Mouse (Mus musculus) E14TG2a.4 (cell line): ENCODE data around the gene Glis1.
A peak's percentile ranks its signal among the peaks of the same experiment; 100 is the strongest.

Source experiments
- H3K27me3 ChIP-seq: 2 replicates; pipeline ENCODE4 v1.6.1; 2014; ENCODE audit warnings: low read length, control low read depth; ENCODE audit not compliant: insufficient read depth
- H3K36me3 ChIP-seq: 2 replicates; pipeline ENCODE4 v1.6.1; 2014; ENCODE audit warnings: low read length, control low read depth; ENCODE audit not compliant: insufficient read depth
- H3K4me1 ChIP-seq: replicated peaks from 2 replicates; pipeline ENCODE4 v1.6.1; 2014; ENCODE audit warnings: low read depth, low read length, control low read depth
- H3K4me3 ChIP-seq: replicated peaks from 2 replicates; pipeline ENCODE4 v1.5.1; 2014; ENCODE audit warnings: mild to moderate bottlenecking, low read length
- H3K9me3 ChIP-seq: 2 replicates; pipeline ENCODE4 v1.6.1; 2014; ENCODE audit warnings: low read length, control low read depth
- CTCF ChIP-seq: conservative IDR thresholded peaks from 2 replicates; pipeline ENCODE4 v1.5.1; 2014; ENCODE audit warnings: low read length
- NANOG ChIP-seq: IDR thresholded peaks from 2 replicates; pipeline ENCODE4 v1.6.1; 2014; ENCODE audit warnings: borderline replicate concordance, low read length, mixed read lengths
- POU5F1 ChIP-seq: IDR thresholded peaks from 2 replicates; pipeline ENCODE4 v1.6.1; 2014; ENCODE audit warnings: low read length, borderline replicate concordance

Gene Glis1

DNA sequence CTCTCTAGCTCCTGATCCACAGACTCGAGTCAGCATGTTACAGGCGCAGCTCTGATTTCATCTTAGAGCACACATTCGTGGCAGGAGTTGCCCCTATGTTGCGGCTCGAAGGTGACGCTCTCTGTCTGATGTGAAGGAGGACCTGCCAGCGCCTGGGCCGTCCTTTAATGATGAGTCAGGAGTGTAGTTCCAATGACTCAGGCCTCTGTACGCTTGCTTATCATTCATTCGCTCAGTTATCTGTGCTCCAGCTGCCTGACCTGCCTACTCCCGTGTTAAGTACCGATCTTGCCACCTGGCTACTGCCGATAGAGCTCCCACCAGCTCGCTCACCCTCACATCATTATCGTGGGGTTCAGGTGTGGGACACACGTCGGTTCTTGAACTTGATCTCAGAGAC is 24.5 kb downstream of the Glis1 start:
- no peaks in the 10 kb centered on the region for H3K9me3 ChIP-seq
- H3K4me3 ChIP-seq, result 0 out of 2 replicates have a peak overlapping the region, but pooled peaks have one; percentile 32
- TF ChIP-seq CTCF (no peak), POU5F1 (no peak), NANOG (no peak)

DNA sequence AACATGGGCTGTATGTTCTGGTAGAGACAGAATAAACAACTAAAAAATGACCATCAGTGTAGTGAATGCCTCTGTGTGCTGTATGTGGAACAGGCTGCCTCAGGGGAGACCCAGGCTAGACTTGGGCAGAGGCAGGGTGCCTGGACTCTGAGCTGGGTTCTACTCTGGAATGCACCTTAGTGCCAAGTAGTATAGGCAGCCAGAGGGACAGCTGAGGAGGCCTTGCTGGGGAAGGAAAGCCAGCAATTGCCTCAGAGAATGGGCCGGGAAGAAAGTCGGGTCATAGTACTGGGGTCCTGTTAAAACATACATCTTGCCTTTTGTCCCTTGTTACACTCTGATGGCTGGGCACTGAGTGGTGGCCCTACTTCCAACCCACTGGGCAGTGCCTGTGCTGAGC is 25.1 kb downstream of the Glis1 start:
- H3K4me1 ChIP-seq, result peaks cover 13% of the 10 kb centered on the region
- H3K36me3 ChIP-seq, result no peaks in the 10 kb centered on the region
- H3K4me3 ChIP-seq, result no peak overlapping the region
- TF ChIP-seq NANOG (no peak), POU5F1 (no peak), CTCF (no peak)
- no peaks in the 10 kb centered on the region for H3K9me3 ChIP-seq
- peaks cover 3% of the 10 kb centered on the region; the same call in 1 of the 2 replicates for H3K27me3 ChIP-seq

More for the DNA sequence above, 24.5 kb downstream of the Glis1 start:
- H3K36me3 ChIP-seq, result no peaks in the 10 kb centered on the region
- peaks cover 3% of the 10 kb centered on the region; the same call in 1 of the 2 replicates for H3K27me3 ChIP-seq
- H3K4me1 ChIP-seq, result peaks cover 14% of the 10 kb centered on the region

GRCm38 (mm10) chr4:107460468-107460867 is 26.1 kb downstream of the Glis1 start:
- H3K4me1 ChIP-seq, result peaks cover 13% of the 10 kb centered on the region
- H3K9me3 ChIP-seq, result no peaks in the 10 kb centered on the region
- TF ChIP-seq POU5F1, result no peak
- no peak for TF ChIP-seq CTCF
- no peak for TF ChIP-seq NANOG
- H3K36me3 ChIP-seq, result no peaks in the 10 kb centered on the region
- no peak overlapping the region for H3K4me3 ChIP-seq
- H3K27me3 ChIP-seq, result peaks cover 3% of the 10 kb centered on the region; the same call in 1 of the 2 replicates

GRCm38 (mm10) chr4:107467831-107468230 is 33.4 kb downstream of the Glis1 start:
- no peaks in the 10 kb centered on the region for H3K9me3 ChIP-seq
- TF ChIP-seq NANOG, result no peak
- TF ChIP-seq POU5F1, result no peak
- no peak for TF ChIP-seq CTCF
- no peaks in the 10 kb centered on the region for H3K36me3 ChIP-seq
- H3K27me3 ChIP-seq, result no peaks in the 10 kb centered on the region; the same call in 1 of the 2 replicates
- H3K4me1 ChIP-seq, result no peaks in the 10 kb centered on the region
- no peak overlapping the region for H3K4me3 ChIP-seq

- Histone ChIP-seq H3K27me3 (no peaks in the 10 kb centered on the region; the same call in 1 of the 2 replicates), H3K4me3 (no peak overlapping the region), H3K9me3 (no peaks in the 10 kb centered on the region), H3K4me1 (no peaks in the 10 kb centered on the region), H3K36me3 (no peaks in the 10 kb centered on the region)
- TF ChIP-seq CTCF (no peak), POU5F1 (no peak), NANOG (no peak)
Observed at GRCm38 (mm10) chr4:107468264-107468663, 33.9 kb downstream of the Glis1 start.

GRCm38 (mm10) chr4:107468768-107469167 is 34.4 kb downstream of the Glis1 start:
- Histone ChIP-seq H3K4me3 (no peak overlapping the region), H3K9me3 (no peaks in the 10 kb centered on the region), H3K27me3 (no peaks in the 10 kb centered on the region; the same call in 1 of the 2 replicates), H3K4me1 (no peaks in the 10 kb centered on the region), H3K36me3 (no peaks in the 10 kb centered on the region)
- TF ChIP-seq CTCF, result no peak
- no peak for TF ChIP-seq NANOG
- TF ChIP-seq POU5F1, result no peak

- H3K4me3 ChIP-seq, result no peak overlapping the region
- no peaks in the 10 kb centered on the region for H3K9me3 ChIP-seq
- H3K36me3 ChIP-seq, result no peaks in the 10 kb centered on the region
- TF ChIP-seq CTCF (no peak), POU5F1 (no peak), NANOG (no peak)
- peaks cover 7% of the 10 kb centered on the region for H3K4me1 ChIP-seq
- H3K27me3 ChIP-seq, result peaks cover 13% of the 10 kb centered on the region; the same call in 1 of the 2 replicates
Observed at GRCm38 (mm10) chr4:107476266-107476665, 41.9 kb downstream of the Glis1 start.

DNA sequence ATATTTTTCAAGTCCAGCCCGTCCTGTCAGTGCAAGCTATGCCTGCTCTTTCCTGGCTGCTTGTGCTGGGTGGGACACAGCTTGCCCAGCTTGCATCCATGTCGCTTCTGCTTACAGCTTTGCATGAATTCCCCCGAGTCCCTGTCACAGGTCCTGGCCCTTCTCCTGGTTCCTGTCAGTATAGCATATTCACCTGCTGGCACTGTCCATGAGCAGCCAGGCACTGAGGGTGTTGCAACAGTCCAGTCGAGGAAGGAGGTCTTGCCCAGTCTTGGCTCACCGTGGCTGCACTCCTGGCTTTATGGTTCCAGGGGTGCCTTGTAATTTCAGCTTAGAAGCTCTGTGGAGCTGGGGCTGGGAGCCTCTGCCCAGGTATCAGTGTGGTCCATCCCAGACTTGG is 44.6 kb downstream of the Glis1 start:
- H3K36me3 ChIP-seq, result no peaks in the 10 kb centered on the region
- H3K27me3 ChIP-seq, result peaks cover 13% of the 10 kb centered on the region; the same call in 1 of the 2 replicates
- TF ChIP-seq NANOG, result no peak
- TF ChIP-seq CTCF, result no peak
- no peak for TF ChIP-seq POU5F1
- H3K9me3 ChIP-seq, result no peaks in the 10 kb centered on the region
- H3K4me1 ChIP-seq, result peaks cover 7% of the 10 kb centered on the region
- no peak overlapping the region for H3K4me3 ChIP-seq

DNA sequence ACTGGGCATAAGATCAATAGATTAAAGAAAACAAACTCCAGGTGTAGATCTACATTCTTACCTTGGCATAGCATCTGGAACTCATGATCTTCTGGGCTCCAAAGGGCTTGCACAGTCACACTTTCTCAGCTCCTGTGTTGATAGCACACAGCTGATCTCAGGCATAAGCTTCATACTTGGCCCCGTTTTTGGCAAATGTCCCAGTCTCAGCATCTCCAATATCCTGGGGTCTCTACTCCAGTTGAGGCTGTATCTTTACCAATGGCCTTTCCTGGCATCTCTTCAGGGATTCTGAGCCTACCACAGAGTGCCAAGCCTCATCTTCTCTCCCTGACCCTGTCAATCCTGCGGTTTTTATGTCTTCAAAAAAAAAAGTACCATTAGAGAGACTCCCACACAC is 48.1 kb downstream of the Glis1 start:
- no peak for TF ChIP-seq POU5F1
- no peak for TF ChIP-seq NANOG
- no peak for TF ChIP-seq CTCF
- peaks cover 11% of the 10 kb centered on the region for H3K9me3 ChIP-seq
- no peak overlapping the region for H3K4me3 ChIP-seq
- H3K4me1 ChIP-seq, result no peaks in the 10 kb centered on the region
- no peaks in the 10 kb centered on the region for H3K36me3 ChIP-seq
- peaks cover 8% of the 10 kb centered on the region; the same call in 1 of the 2 replicates for H3K27me3 ChIP-seq
